Mouse (Mus musculus) small intestine, adult 2 months (tissue): ENCODE data around the gene Tpst1.

Experiments
- CTCF ChIP-seq: fragments of 200-500 bp; IDR thresholded peaks from 2 replicates; pipeline ENCODE4 v1.5.1; 2012; ENCODE audit warnings: low read depth, mild to moderate bottlenecking, control low read depth, inconsistent platforms, low read length, moderate library complexity, mixed read lengths; ENCODE audit not compliant: insufficient replicate concordance, insufficient read length; ENCODE audit errors: extremely low read depth
- POLR2A ChIP-seq: fragments of 200-500 bp; IDR thresholded peaks from 2 replicates; pipeline ENCODE4 v1.6.1; 2012; ENCODE audit warnings: low read depth, mild to moderate bottlenecking, control low read depth, inconsistent platforms, low read length, moderate library complexity

GRCm38 (mm10) chr5:130080051-130080681, 7.0 kb downstream of the Tpst1 start:
- no peak for TF ChIP-seq CTCF
- TF ChIP-seq POLR2A = no peak
